13 mouse cellular contexts compared by ENCODE assay signal in genomic region chr11:70322528-70322927, GRCm38 (mm10). TPM values are rescaled to one million over a fixed set of nuclear protein-coding genes. Genes with fewer than 3 reads are reported as not detected.
A peak's percentile ranks its signal among the peaks of the same experiment; 100 is the strongest.
DNase-seq lines count a peak whose midpoint lies in the region; ATAC-seq and TF ChIP-seq lines count a peak whose summit lies in the region.
"Had no signal": no experiment of that assay in that cellular context is flagged by ENCODE, and none has a peak within 500 bp of the region (broad histone marks: within the 10 kb centered on the region; RNA-seq: fewer than 3 reads in every experiment).

Gene Alox12e (minus strand): TSS chr11:70322628.

- H3K36me3 ChIP-seq in kidney, embryonic 14.5 days (ENCODE audit: control insufficient read depth, insufficient read depth, low read length), result no peaks in the 10 kb centered on the region
- H3K36me3 ChIP-seq in kidney, adult 2 months (ENCODE audit: control insufficient read depth, insufficient read depth, low read length), result no peaks in the 10 kb centered on the region
- no peaks in the 10 kb centered on the region for H3K36me3 ChIP-seq in ES-E14 (ENCODE audit: control insufficient read depth, insufficient read depth, low read length, poor library complexity, severe bottlenecking)
- H3K36me3 ChIP-seq in embryonic facial prominence, embryonic 14.5 days (ENCODE audit: control insufficient read depth, insufficient read depth, low read length), result no peaks in the 10 kb centered on the region
- H3K36me3 ChIP-seq in liver, postnatal 0 days (replicated peaks; ENCODE audit: insufficient read depth, low read length), result no peaks in the 10 kb centered on the region
- H3K36me3 ChIP-seq: limb, embryonic 15.5 days had no signal

- H3K4me2 ChIP-seq in kidney, embryonic 14.5 days (replicated peaks; ENCODE audit: low read depth, low read length), result peak within 1 kb of the TSS; percentile 13; the same call in 1 of the 2 replicates
- H3K4me2 ChIP-seq in embryonic facial prominence, embryonic 14.5 days (ENCODE audit: low read depth, low read length), result 0 out of 2 replicates have a peak within 1 kb of the TSS, but pooled peaks have one; percentile 20
- H3K4me2 ChIP-seq in liver, postnatal 0 days (ENCODE audit: low read depth, low read length), result peak within 1 kb of the TSS; percentile 10; the same call in 1 of the 2 replicates
- H3K4me2 ChIP-seq: limb, embryonic 15.5 days had no signal

- TF ChIP-seq CTCF in kidney, adult 2 months (conservative IDR thresholded peaks at IDR 0.05; ENCODE audit: insufficient read depth, insufficient read length, low read depth, low read length), result no peak
- TF ChIP-seq CTCF in liver, postnatal 0 days (IDR thresholded peaks at IDR 0.05; ENCODE audit: low read depth), result no peak

- H3K4me3 ChIP-seq in kidney, embryonic 14.5 days (ENCODE audit: low read length), result peak within 1 kb of the TSS; percentile 3; the same call in 1 of the 2 replicates
- no peak within 1 kb of the TSS for H3K4me3 ChIP-seq in kidney, adult 2 months (ENCODE audit: insufficient read depth, low read depth, low read length)
- peak within 1 kb of the TSS; percentile 56 to 80 for H3K4me3 ChIP-seq in ES-E14 (ENCODE audit: insufficient read depth in 1 of 2, low read depth in 1 of 2, low read length in 2 of 2, poor library complexity in 1 of 2, severe bottlenecking in 1 of 2)
- H3K4me3 ChIP-seq in embryonic facial prominence, embryonic 14.5 days (ENCODE audit: low read depth, low read length), result peak within 1 kb of the TSS; percentile 3; the same call in 1 of the 2 replicates
- H3K4me3 ChIP-seq in liver, postnatal 0 days (ENCODE audit: low read depth, low read length), result no peak within 1 kb of the TSS
- H3K4me3 ChIP-seq: limb, embryonic 15.5 days; myocyte had no signal

- TF ChIP-seq EP300 in liver, postnatal 0 days (IDR thresholded peaks at IDR 0.05; ENCODE audit: low read depth), result no peak

- H3K4me1 ChIP-seq in kidney, embryonic 14.5 days (ENCODE audit: control insufficient read depth, insufficient read depth, low read length), result no peaks in the 10 kb centered on the region
- no peaks in the 10 kb centered on the region for H3K4me1 ChIP-seq in kidney, adult 2 months (ENCODE audit: control insufficient read depth, insufficient read depth, low read length)
- H3K4me1 ChIP-seq in ES-E14 (ENCODE audit: control insufficient read depth in 2 of 2, insufficient read depth in 2 of 2, low read length in 2 of 2, poor library complexity in 1 of 2), result no peaks in the 10 kb centered on the region
- no peaks in the 10 kb centered on the region for H3K4me1 ChIP-seq in embryonic facial prominence, embryonic 14.5 days (ENCODE audit: control insufficient read depth, insufficient read depth, low read length)
- H3K4me1 ChIP-seq in liver, postnatal 0 days (ENCODE audit: insufficient read depth), result no peaks in the 10 kb centered on the region

- no peak for ATAC-seq in kidney, embryonic 14.5 days (ENCODE audit: low FRiP score, low TSS enrichment)
- no peak; the same call in 1 of the 2 replicates for ATAC-seq in embryonic facial prominence, embryonic 14.5 days (ENCODE audit: low read depth)
- ATAC-seq in liver, postnatal 0 days, result no peak

- peaks cover 46% of the 10 kb centered on the region for H3K27me3 ChIP-seq in kidney, embryonic 14.5 days (ENCODE audit: control insufficient read depth, insufficient read depth, low read length)
- H3K27me3 ChIP-seq in kidney, adult 2 months (replicated peaks; ENCODE audit: control insufficient read depth, insufficient read depth, low read length), result no peaks in the 10 kb centered on the region; the same call in 1 of the 2 replicates
- peaks cover 31% of the 10 kb centered on the region for H3K27me3 ChIP-seq in embryonic facial prominence, embryonic 14.5 days (replicated peaks; ENCODE audit: control insufficient read depth, insufficient read depth, low read length)
- H3K27me3 ChIP-seq in liver, postnatal 0 days (ENCODE audit: insufficient read depth, low read length), result peaks cover 39% of the 10 kb centered on the region

- no peak for TF ChIP-seq POLR2A in kidney, adult 2 months (IDR thresholded peaks at IDR 0.05; ENCODE audit: low read depth, low read length)

- WGBS in kidney, embryonic 14.5 days, result 23% methylated on average over 7 of the region's 7 CpGs
- 20% methylated on average over 7 of the region's 7 CpGs for WGBS in kidney, adult 2 months
- 24% methylated on average over 7 of the region's 7 CpGs for WGBS in embryonic facial prominence, embryonic 14.5 days
- 36% methylated on average over 7 of the region's 7 CpGs for WGBS in liver, postnatal 0 days (ENCODE audit: insufficient replicate concordance)

- no peak for DNase-seq in kidney, adult 2 months
- no peak for DNase-seq in ES-E14 (ENCODE audit: low read depth, low spot score)
- DNase-seq in embryonic facial prominence, embryonic 14.5 days (ENCODE audit: low spot score), result no peak
- DNase-seq in liver, postnatal 0 days, result no peak
- no peak for DNase-seq in adrenal gland, adult (ENCODE audit: inconsistent age in 2 of 2, low spot score in 1 of 2)
- no peak for DNase-seq in gastrocnemius, postnatal 10 days
- DNase-seq in urinary bladder, postnatal 25 days (ENCODE audit: low spot score), result no peak

- in situ Hi-C loops in ES-E14 (cut with MboI; ENCODE audit: low sequenced_read_pairs in 2 of 2, unreplicated experiment in 2 of 2), result no loop called here

- no peak within 1 kb of the TSS for H3K27ac ChIP-seq in kidney, embryonic 14.5 days (ENCODE audit: low read depth, low read length)
- no peak within 1 kb of the TSS for H3K27ac ChIP-seq in kidney, adult 2 months (ENCODE audit: insufficient read depth, low read depth, low read length)
- H3K27ac ChIP-seq in ES-E14 (ENCODE audit: insufficient read depth, low read depth, low read length, poor library complexity, severe bottlenecking), result no peak within 1 kb of the TSS
- H3K27ac ChIP-seq in embryonic facial prominence, embryonic 14.5 days (replicated peaks; ENCODE audit: low read depth, low read length), result no peak within 1 kb of the TSS
- H3K27ac ChIP-seq in liver, postnatal 0 days (ENCODE audit: low read depth), result no peak within 1 kb of the TSS
- H3K27ac ChIP-seq: limb, embryonic 15.5 days had no signal

- H3K9ac ChIP-seq in kidney, embryonic 14.5 days (ENCODE audit: low read depth, low read length), result no peak within 1 kb of the TSS
- H3K9ac ChIP-seq in ES-E14 (ENCODE audit: insufficient read depth, low read depth, low read length, poor library complexity, severe bottlenecking), result peak within 1 kb of the TSS; percentile 5; the same call in 1 of the 2 replicates
- H3K9ac ChIP-seq in embryonic facial prominence, embryonic 14.5 days (ENCODE audit: low read depth, low read length), result no peak within 1 kb of the TSS
- H3K9ac ChIP-seq in liver, postnatal 0 days (replicated peaks), result no peak within 1 kb of the TSS
- H3K9ac ChIP-seq: limb, embryonic 15.5 days had no signal

- H3K9me3 ChIP-seq in kidney, embryonic 14.5 days (ENCODE audit: control insufficient read depth, low read length), result no peaks in the 10 kb centered on the region
- no peaks in the 10 kb centered on the region for H3K9me3 ChIP-seq in ES-E14 (ENCODE audit: control insufficient read depth, insufficient read depth, low read depth, low read length)
- no peaks in the 10 kb centered on the region for H3K9me3 ChIP-seq in embryonic facial prominence, embryonic 14.5 days (ENCODE audit: control insufficient read depth, low read length)
- H3K9me3 ChIP-seq in liver, postnatal 0 days (ENCODE audit: low read length), result no peaks in the 10 kb centered on the region
- H3K9me3 ChIP-seq: limb, embryonic 15.5 days had no signal

TF ChIP-seq in ES-E14, 5 proteins besides CTCF, POLR2A, EP300 and RAD21:
- TF ChIP-seq ZC3H11A (IDR thresholded peaks at IDR 0.05; ENCODE audit: borderline replicate concordance, low read depth, low read length), result no peak
- no peak for TF ChIP-seq HCFC1 (IDR thresholded peaks at IDR 0.05; ENCODE audit: borderline replicate concordance, insufficient read depth, low read length)
- no peak for TF ChIP-seq ZNF384 (IDR thresholded peaks at IDR 0.05; ENCODE audit: low read depth, low read length)
- TF ChIP-seq CHD2 (IDR thresholded peaks at IDR 0.05; ENCODE audit: low read depth, low read length), result no peak
- no peak for TF ChIP-seq MAFK (IDR thresholded peaks at IDR 0.05; ENCODE audit: insufficient read depth, low read depth, low read length)

RNA-seq across cellular contexts. Expression of gene Alox12e, which starts in this region (rescaled TPM):
- not detected in 2 replicates for polyA plus RNA-seq in kidney, embryonic 14.5 days (2014; fragmentation: Nextera tagmentation; extraction: Ambion mirVana)
- polyA plus RNA-seq in kidney, adult 2 months (2012; rRNA removed), result 0.07 TPM in 1 of 2 replicates, not detected in the other
- total RNA-seq in ES-E14 (2012; rRNA removed), result 0.16 and 0.27 TPM in 2 replicates
- polyA plus RNA-seq in embryonic facial prominence, embryonic 14.5 days (2014; fragmentation: Nextera tagmentation; extraction: Ambion mirVana), result 1.9 and 2.1 TPM in 2 replicates
- 0.08 TPM in 1 of 2 replicates, not detected in the other for polyA plus RNA-seq in liver, postnatal 0 days (2015; fragmentation: Nextera tagmentation; extraction: Ambion mirVana)
- total RNA-seq in gastrocnemius, postnatal 10 days (2021), result not detected
- total RNA-seq: layer of hippocampus, adult 18-20 months; MEL had no signal
- polyA plus RNA-seq: cortical plate, adult 2 months; myocyte had no signal

Comparison
In these comparisons a context has a peak if more than half of its experiments do, and no peak if none do; other contexts are left out.
1. H3K4me3 ChIP-seq: peak in kidney, embryonic 14.5 days (single experiment), ES-E14 (2 of 2) and embryonic facial prominence, embryonic 14.5 days (single experiment); none in kidney, adult 2 months (single experiment) and liver, postnatal 0 days (single experiment).
2. Peak in every context shown above with its lines, with median percentiles within 50 percentile points of each other: H3K4me2 ChIP-seq.